Comparison of ENCODE assay signal across 15 mouse cellular contexts in genomic region chr1:82200636-82201035, GRCm38 (mm10). TPM values are rescaled to one million over a fixed set of nuclear protein-coding genes. Genes with fewer than 3 reads are reported as not detected.
DNase-seq lines count a peak whose midpoint lies in the region; ATAC-seq and TF ChIP-seq lines count a peak whose summit lies in the region.
"Had no signal": no experiment of that assay in that cellular context is flagged by ENCODE, and none has a peak within 500 bp of the region (broad histone marks: within the 10 kb centered on the region; RNA-seq: fewer than 3 reads in every experiment).

No protein-coding gene starts in this region.

- H3K36me3 ChIP-seq in embryonic facial prominence, embryonic 13.5 days = no peaks in the 10 kb centered on the region
- no peaks in the 10 kb centered on the region for H3K36me3 ChIP-seq in heart, embryonic 10.5 days
- no peaks in the 10 kb centered on the region for H3K36me3 ChIP-seq in forebrain, embryonic 13.5 days (ENCODE audit: poor library complexity, severe bottlenecking)
- H3K36me3 ChIP-seq: hindbrain, embryonic 15.5 days; limb, embryonic 13.5 days; midbrain, embryonic 15.5 days; neural tube, embryonic 13.5 days had no signal

- peaks cover 22% of the 10 kb centered on the region for H3K4me1 ChIP-seq in embryonic facial prominence, embryonic 13.5 days
- H3K4me1 ChIP-seq in heart, embryonic 10.5 days = peaks cover 17% of the 10 kb centered on the region; the same call in 1 of the 2 replicates
- H3K4me1 ChIP-seq in forebrain, embryonic 13.5 days = peaks cover 4% of the 10 kb centered on the region; the same call in 1 of the 2 replicates
- H3K4me1 ChIP-seq: neural tube, embryonic 13.5 days had no signal

- no peak overlapping the region for H3K4me3 ChIP-seq in gastrocnemius, adult 2 months
- H3K4me3 ChIP-seq in embryonic facial prominence, embryonic 13.5 days = no peak overlapping the region
- H3K4me3 ChIP-seq in heart, embryonic 10.5 days = peak overlapping the region; percentile 26; the same call in 1 of the 2 replicates
- no peak overlapping the region for H3K4me3 ChIP-seq in forebrain, embryonic 13.5 days
- H3K4me3 ChIP-seq: hindbrain, embryonic 15.5 days; limb, embryonic 13.5 days; midbrain, embryonic 15.5 days; neural tube, embryonic 13.5 days had no signal

- no peaks in the 10 kb centered on the region for H3K27me3 ChIP-seq in embryonic facial prominence, embryonic 13.5 days
- no peaks in the 10 kb centered on the region for H3K27me3 ChIP-seq in heart, embryonic 10.5 days (ENCODE audit: insufficient read depth, poor library complexity, severe bottlenecking)
- no peaks in the 10 kb centered on the region for H3K27me3 ChIP-seq in forebrain, embryonic 13.5 days
- H3K27me3 ChIP-seq: hindbrain, embryonic 15.5 days; midbrain, embryonic 15.5 days; neural tube, embryonic 13.5 days had no signal

- H3K9me3 ChIP-seq in embryonic facial prominence, embryonic 13.5 days = no peaks in the 10 kb centered on the region
- H3K9me3 ChIP-seq in heart, embryonic 10.5 days = no peaks in the 10 kb centered on the region
- no peaks in the 10 kb centered on the region for H3K9me3 ChIP-seq in forebrain, embryonic 13.5 days (replicated peaks)
- H3K9me3 ChIP-seq: hindbrain, embryonic 15.5 days; limb, embryonic 13.5 days; midbrain, embryonic 15.5 days; neural tube, embryonic 13.5 days had no signal

- DNase-seq in gastrocnemius, adult 2 months = peak; percentile 34
- DNase-seq in gastrocnemius, postnatal 36 days = no peak
- DNase-seq in heart, embryonic 10.5 days (ENCODE audit: low spot score) = peak; percentile 77
- DNase-seq in heart, postnatal 36 days = peak; percentile 25 to 48
- no peak for DNase-seq in urinary bladder, adult 18-20 months (ENCODE audit: low spot score in 2 of 2)
- no peak for DNase-seq in layer of hippocampus, postnatal 14 days (ENCODE audit: low spot score in 2 of 2)
- DNase-seq: adrenal gland, postnatal 36 days; right cerebral cortex, adult 18-20 months had no signal

- 0 out of 2 replicates have a peak overlapping the region, but pooled peaks have one; percentile 11 for H3K4me2 ChIP-seq in embryonic facial prominence, embryonic 13.5 days
- no peak overlapping the region for H3K4me2 ChIP-seq in forebrain, embryonic 13.5 days
- H3K4me2 ChIP-seq: hindbrain, embryonic 15.5 days; limb, embryonic 13.5 days; midbrain, embryonic 15.5 days; neural tube, embryonic 13.5 days had no signal

- H3K27ac ChIP-seq in gastrocnemius, adult 2 months = peak overlapping the region; percentile 85
- H3K27ac ChIP-seq in embryonic facial prominence, embryonic 13.5 days = peak overlapping the region; percentile 66; the same call in 1 of the 2 replicates
- peak overlapping the region; percentile 86 for H3K27ac ChIP-seq in heart, embryonic 10.5 days
- no peak overlapping the region for H3K27ac ChIP-seq in forebrain, embryonic 13.5 days
- H3K27ac ChIP-seq: hindbrain, embryonic 15.5 days; limb, embryonic 13.5 days; neural tube, embryonic 13.5 days had no signal

- no peak for ATAC-seq in embryonic facial prominence, embryonic 13.5 days (ENCODE audit: insufficient number of reproducible peaks, insufficient read depth, low FRiP score, low TSS enrichment, low read depth)
- ATAC-seq in forebrain, embryonic 13.5 days = no peak
- ATAC-seq: midbrain, embryonic 15.5 days had no signal

- TF ChIP-seq CTCF in gastrocnemius, adult 2 months (IDR thresholded peaks at IDR 0.05) = no peak

- H3K9ac ChIP-seq in embryonic facial prominence, embryonic 13.5 days = no peak overlapping the region
- no peak overlapping the region for H3K9ac ChIP-seq in forebrain, embryonic 13.5 days
- H3K9ac ChIP-seq: hindbrain, embryonic 15.5 days; limb, embryonic 13.5 days; midbrain, embryonic 15.5 days; neural tube, embryonic 13.5 days had no signal

- 48% methylated on average over 7 of the region's 7 CpGs for WGBS in embryonic facial prominence, embryonic 13.5 days
- 23% methylated on average over 7 of the region's 7 CpGs for WGBS in heart, embryonic 10.5 days
- 88% methylated on average over 7 of the region's 7 CpGs for WGBS in forebrain, embryonic 13.5 days

- intact Hi-C loops in gastrocnemius, adult 2 months (cut with DNase I) = loop anchor here (5.0 kb wide), 3 partner anchors 37 to 87 kb away; no protein-coding TSS in a partner anchor
- intact Hi-C loops in gastrocnemius, postnatal 36 days (cut with DNase I) = loop anchor here (5.0 kb wide), 1 partner anchor 37 kb away; no protein-coding TSS in a partner anchor
- intact Hi-C loops in heart, postnatal 36 days (cut with DNase I) = loop anchor here (2.0 to 5.0 kb wide), 2 partner anchors 42 to 84 kb away; no protein-coding TSS in a partner anchor

RNA-seq across cellular contexts. Expression of gene Gm9747, which starts 32.3 kb away (rescaled TPM):
- not detected for total RNA-seq in gastrocnemius, adult 2 months (2021)
- total RNA-seq in gastrocnemius, postnatal 36 days (2021) = not detected
- polyA plus RNA-seq in embryonic facial prominence, embryonic 13.5 days (2015; fragmentation: Nextera tagmentation; extraction: Ambion mirVana) = 25.5 and 29.0 TPM in 2 replicates
- 28.0 and 32.2 TPM in 2 replicates for polyA plus RNA-seq in heart, embryonic 10.5 days (2016; fragmentation: Nextera tagmentation; extraction: Ambion mirVana)
- total RNA-seq in heart, postnatal 36 days (2021) = not detected
- polyA plus RNA-seq in forebrain, embryonic 13.5 days (2015; fragmentation: Nextera tagmentation; extraction: Ambion mirVana) = 25.9 and 31.3 TPM in 2 replicates
- total RNA-seq in layer of hippocampus, postnatal 14 days (2021) = not detected
- total RNA-seq: adrenal gland, postnatal 36 days had no signal
- polyA plus RNA-seq: kidney, adult 2 months had no signal

Comparison
In these comparisons a context has a peak if more than half of its experiments do, and no peak if none do; other contexts are left out.
1. DNase-seq: peak in gastrocnemius, adult 2 months (single experiment), heart, embryonic 10.5 days (single experiment) and heart, postnatal 36 days (2 of 2); none in gastrocnemius, postnatal 36 days (0 of 2), urinary bladder, adult 18-20 months (0 of 2) and layer of hippocampus, postnatal 14 days (0 of 2).